Mouse (Mus musculus): ENCODE data around the gene Paxx.

- no peak for TF ChIP-seq CTCF (conservative IDR thresholded peaks at IDR 0.05; ENCODE audit: low read length)
- no peak for TF ChIP-seq POU5F1 (IDR thresholded peaks at IDR 0.05; ENCODE audit: borderline replicate concordance, low read length)
These were observed 26.6 kb downstream of the Paxx start for GRCm38 (mm10) chr2:25434292-25434691.
